Mouse (Mus musculus) limb, embryonic 14.5 days (tissue): ENCODE results near the gene Kcnh7. TPM values are rescaled to one million over a fixed set of nuclear protein-coding genes. Genes with fewer than 3 reads are reported as not detected.

Source experiments
- ATAC-seq: fragments of 200-750 bp; cut with Nextera tagmentation; 2 replicates; pipeline ENCODE4 v1.8.0; 2017; ENCODE audit warnings: low read depth, moderate number of reproducible peaks, moderate TSS enrichment; ENCODE audit not compliant: low FRiP score
- DNase-seq: peaks from one replicate; pipeline ENCODE4 v3.0.0-alpha.2; 2015; ENCODE audit warnings: low spot score
- H3K27ac ChIP-seq: fragments of 300-500 bp; sonication (generic); replicated peaks from 2 replicates; pipeline ENCODE4 v1.5.1; 2014; ENCODE audit warnings: low read depth, mild to moderate bottlenecking, low read length, moderate library complexity, mixed read lengths
- H3K27me3 ChIP-seq: fragments of 300-500 bp; sonication (generic); 2 replicates; pipeline ENCODE4 v1.6.1; 2014; ENCODE audit warnings: low read length, mixed read lengths; ENCODE audit not compliant: control insufficient read depth, insufficient read depth
- H3K36me3 ChIP-seq: fragments of 300-500 bp; sonication (generic); 2 replicates; pipeline ENCODE4 v1.6.1; 2014; ENCODE audit warnings: mild to moderate bottlenecking, low read length, moderate library complexity, mixed read lengths; ENCODE audit not compliant: control insufficient read depth, insufficient read depth
- H3K4me1 ChIP-seq: fragments of 300-500 bp; sonication (generic); 2 replicates; pipeline ENCODE4 v1.6.1; 2014; ENCODE audit warnings: antibody characterized with exemption, low read length, mixed read lengths; ENCODE audit not compliant: control insufficient read depth, insufficient read depth
- H3K4me2 ChIP-seq: fragments of 300-500 bp; sonication (generic); replicated peaks from 2 replicates; pipeline ENCODE4 v1.6.1; 2014; ENCODE audit warnings: low read depth, mild to moderate bottlenecking, low read length, moderate library complexity; ENCODE audit not compliant: severe bottlenecking
- H3K4me3 ChIP-seq: fragments of 300-500 bp; sonication (generic); replicated peaks from 2 replicates; pipeline ENCODE4 v1.5.1; 2014; ENCODE audit warnings: low read length
- H3K9ac ChIP-seq: fragments of 300-500 bp; sonication (generic); 2 replicates; pipeline ENCODE4 v1.6.1; 2014; ENCODE audit warnings: mild to moderate bottlenecking, low read depth, low read length, moderate library complexity; ENCODE audit not compliant: severe bottlenecking
- H3K9me3 ChIP-seq: fragments of 300-500 bp; sonication (generic); 2 replicates; pipeline ENCODE4 v1.6.1; 2016; ENCODE audit warnings: low read length; ENCODE audit not compliant: control insufficient read depth
- POLR2A ChIP-seq: fragments of 200-500 bp; IDR thresholded peaks from 2 replicates; pipeline ENCODE4 v1.8.0; 2012; ENCODE audit warnings: inconsistent platforms, mild to moderate bottlenecking, moderate library complexity, borderline replicate concordance; ENCODE audit not compliant: insufficient read depth, insufficient read length; ENCODE audit errors: extremely low read depth
- WGBS: fragments of 180-500 bp; shearing (Covaris S2); extraction: QIAGEN DNeasy Blood & Tissue Kit; methylation state at CpG from one replicate; pipeline ENCODE4 v1.1.7; 2014; 5-methylcytosine and 5-hydroxymethylcytosine counted together
- polyA plus RNA-seq, 2 experiments: library from polyadenylated mRNA; depleted of rRNA in 1 of 2; stranded (reverse) in 1 of 2; unstranded in 1 of 2; fragments of >200 nt; fragmentation: Nextera tagmentation in 1 of 2; extraction: Ambion mirVana in 1 of 2; gene quantifications; 2 replicates each; pipeline versions ENCODE4 v1.2.1 to v1.2.3; 2012 to 2014

Gene Kcnh7
- polyA plus RNA-seq, 2 experiments: 0.65 to 1.3 TPM

- Histone ChIP-seq H3K4me2 (no peak overlapping the region), H3K4me1 (no peaks in the 10 kb centered on the region), H3K9ac (no peak overlapping the region), H3K27me3 (no peaks in the 10 kb centered on the region), H3K9me3 (no peaks in the 10 kb centered on the region), H3K36me3 (no peaks in the 10 kb centered on the region), H3K4me3 (no peak overlapping the region), H3K27ac (no peak overlapping the region)
- ATAC-seq (no peak), DNase-seq (no peak)
- 61% methylated on average over 4 of the region's 4 CpGs for WGBS
- TF ChIP-seq POLR2A: no peak
Measured at GRCm38 (mm10) chr2:63091775-63092174, 92.3 kb downstream of the Kcnh7 start.

GRCm38 (mm10) chr2:63090447-63090846 is 93.6 kb downstream of the Kcnh7 start:
- TF ChIP-seq POLR2A: no peak
- no peak for DNase-seq
- Histone ChIP-seq H3K36me3 (no peaks in the 10 kb centered on the region), H3K4me3 (no peak overlapping the region), H3K9me3 (no peaks in the 10 kb centered on the region), H3K9ac (no peak overlapping the region), H3K4me2 (no peak overlapping the region), H3K4me1 (no peaks in the 10 kb centered on the region), H3K27ac (no peak overlapping the region), H3K27me3 (no peaks in the 10 kb centered on the region)
- WGBS: 85% methylated on average over 2 of the region's 2 CpGs
- no peak for ATAC-seq

GRCm38 (mm10) chr2:63058386-63058785 is 125.7 kb downstream of the Kcnh7 start:
- Histone ChIP-seq H3K4me1 (no peaks in the 10 kb centered on the region), H3K36me3 (no peaks in the 10 kb centered on the region), H3K9ac (no peak overlapping the region), H3K4me2 (no peak overlapping the region), H3K27ac (no peak overlapping the region), H3K9me3 (no peaks in the 10 kb centered on the region), H3K4me3 (no peak overlapping the region), H3K27me3 (no peaks in the 10 kb centered on the region)
- DNase-seq (no peak), ATAC-seq (no peak)
- 39% methylated on average over 2 of the region's 2 CpGs for WGBS
- TF ChIP-seq POLR2A: no peak

GRCm38 (mm10) chr2:63049884-63050283 is 134.2 kb downstream of the Kcnh7 start:
- WGBS: 50% methylated on average over 3 of the region's 3 CpGs
- no peak overlapping the region for H3K4me2 ChIP-seq
- no peaks in the 10 kb centered on the region for H3K27me3 ChIP-seq
- H3K4me1 ChIP-seq: no peaks in the 10 kb centered on the region
- H3K9me3 ChIP-seq: no peaks in the 10 kb centered on the region
- DNase-seq (no peak), ATAC-seq (no peak)
- H3K27ac ChIP-seq: no peak overlapping the region
- H3K36me3 ChIP-seq: no peaks in the 10 kb centered on the region
- H3K4me3 ChIP-seq: no peak overlapping the region
- TF ChIP-seq POLR2A: no peak
- no peak overlapping the region for H3K9ac ChIP-seq

- Histone ChIP-seq H3K36me3 (no peaks in the 10 kb centered on the region), H3K4me1 (no peaks in the 10 kb centered on the region), H3K4me3 (no peak overlapping the region), H3K4me2 (no peak overlapping the region), H3K9me3 (no peaks in the 10 kb centered on the region), H3K27ac (no peak overlapping the region), H3K9ac (no peak overlapping the region), H3K27me3 (no peaks in the 10 kb centered on the region)
- ATAC-seq: no peak
- TF ChIP-seq POLR2A: no peak
- WGBS: 88% methylated on average over 3 of the region's 3 CpGs
- DNase-seq: no peak
Measured at GRCm38 (mm10) chr2:63039718-63040117, 144.4 kb downstream of the Kcnh7 start.

- Histone ChIP-seq H3K27ac (no peak overlapping the region), H3K9me3 (no peaks in the 10 kb centered on the region), H3K9ac (no peak overlapping the region), H3K27me3 (no peaks in the 10 kb centered on the region), H3K4me3 (no peak overlapping the region), H3K4me2 (no peak overlapping the region), H3K4me1 (no peaks in the 10 kb centered on the region), H3K36me3 (no peaks in the 10 kb centered on the region)
- TF ChIP-seq POLR2A: no peak
- DNase-seq (no peak), ATAC-seq (no peak)
Measured at GRCm38 (mm10) chr2:63014909-63015308, 169.2 kb downstream of the Kcnh7 start.
